Mouse (Mus musculus): ENCODE measurements at regions not wholly inside any gene's neighbourhood (a gene's known extent, or its start where the extent isn't known, plus 50 kb on each side); places are given as distances from the start of the nearest gene placed in this dataset.

DNA sequence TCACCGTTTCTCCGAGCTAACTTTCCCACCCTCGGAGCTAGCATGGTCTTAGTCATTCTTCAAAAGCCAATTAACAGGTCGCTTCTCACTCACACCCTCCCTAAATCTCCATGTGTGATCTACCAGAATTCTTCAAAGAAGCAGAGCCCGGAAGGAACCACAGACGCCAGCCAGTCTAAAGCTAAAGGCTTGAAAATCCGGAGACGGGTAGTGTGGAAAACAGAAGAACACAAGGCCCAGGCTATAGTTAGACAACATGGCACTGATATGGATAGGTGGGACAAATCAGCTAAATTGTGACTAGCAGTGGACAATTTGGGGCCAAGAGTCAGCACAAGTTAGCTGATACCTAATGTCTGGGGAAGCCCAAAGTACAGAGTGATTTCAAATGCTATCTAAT, 387.0 kb upstream of the Trpc7 start:
- DNase-seq (ENCODE audit: low spot score) = no peak

GRCm38 (mm10) chr13:57281941-57282710, 386.3 kb upstream of the Trpc7 start:
- no peak for DNase-seq (ENCODE audit: low spot score)

GRCm38 (mm10) chr13:57281504-57281903, 385.7 kb upstream of the Trpc7 start:
- peak; percentile 19 for DNase-seq (ENCODE audit: low spot score)

DNA sequence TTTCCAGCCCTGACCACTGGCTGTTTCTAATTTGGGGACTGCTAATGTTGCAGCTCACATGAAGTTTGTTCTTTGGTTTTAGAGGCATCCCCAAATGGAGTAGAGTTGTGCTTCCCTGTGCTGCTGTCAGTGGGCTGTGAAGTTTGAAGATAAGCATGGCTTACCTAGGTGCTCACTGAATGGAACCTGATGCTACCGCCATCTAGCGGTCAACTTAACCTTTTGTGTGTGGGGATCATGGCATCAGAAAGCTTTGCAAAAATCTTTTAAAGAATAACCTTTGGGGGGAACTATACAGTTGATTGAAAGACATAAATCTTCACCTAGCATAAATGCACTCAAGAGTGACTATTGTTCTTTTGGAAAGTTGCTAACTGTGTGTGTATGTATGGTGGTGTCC, 382.8 kb upstream of the Trpc7 start:
- no peak for DNase-seq (ENCODE audit: low spot score)

- no peak for DNase-seq (ENCODE audit: low spot score)
These were observed 381.3 kb upstream of the Trpc7 start for GRCm38 (mm10) chr13:57277076-57277475.

DNA sequence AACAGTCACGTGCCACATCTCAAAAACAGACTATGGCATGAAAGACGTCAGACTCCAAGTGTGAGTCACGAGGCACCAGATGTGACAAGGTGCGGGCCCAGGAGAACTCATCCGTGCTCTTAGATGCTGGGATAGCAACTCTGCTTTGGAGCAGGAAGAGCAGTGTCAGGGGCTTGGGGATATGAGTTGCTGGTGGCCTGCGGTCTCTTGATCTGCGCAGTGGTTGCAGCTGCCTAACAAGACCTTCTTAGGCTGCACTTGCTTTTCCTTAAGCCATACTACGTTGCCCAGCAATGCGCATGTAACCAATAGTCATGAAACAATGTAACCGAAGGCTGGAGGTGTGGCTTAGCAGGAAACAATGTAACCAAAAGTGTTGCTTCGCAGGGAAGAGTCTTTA, 380.1 kb upstream of the Trpc7 start:
- DNase-seq (ENCODE audit: low spot score) = no peak

DNA sequence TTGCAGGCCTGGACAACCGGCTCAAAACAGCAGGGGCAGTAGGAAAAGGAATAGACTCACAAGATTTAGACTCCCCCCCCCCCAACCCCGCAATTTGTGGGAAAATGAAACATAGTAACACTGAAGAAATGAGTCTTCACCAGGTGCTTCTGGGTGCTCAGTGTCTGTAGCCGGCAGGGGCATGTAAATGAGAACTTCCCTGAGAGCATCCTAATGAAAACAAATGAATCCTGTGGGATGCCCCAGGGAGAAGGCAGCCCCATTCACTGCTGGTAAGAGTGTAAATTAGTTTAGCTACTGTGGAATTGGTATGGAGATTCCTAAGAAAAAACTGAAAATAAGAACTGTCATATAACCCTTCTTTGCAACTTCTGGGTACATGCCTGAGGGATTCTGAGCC, 377.8 kb upstream of the Trpc7 start:
- no peak for DNase-seq (ENCODE audit: low spot score)

GRCm38 (mm10) chr13:57269614-57270013, 373.8 kb upstream of the Trpc7 start:
- DNase-seq (ENCODE audit: low spot score) = no peak

GRCm38 (mm10) chr13:57259920-57260319, 364.1 kb upstream of the Trpc7 start:
- peak; percentile 61 for DNase-seq (ENCODE audit: low spot score)

- DNase-seq (ENCODE audit: low spot score) = no peak
These were observed 363.7 kb upstream of the Trpc7 start for GRCm38 (mm10) chr13:57259474-57259873.

DNA sequence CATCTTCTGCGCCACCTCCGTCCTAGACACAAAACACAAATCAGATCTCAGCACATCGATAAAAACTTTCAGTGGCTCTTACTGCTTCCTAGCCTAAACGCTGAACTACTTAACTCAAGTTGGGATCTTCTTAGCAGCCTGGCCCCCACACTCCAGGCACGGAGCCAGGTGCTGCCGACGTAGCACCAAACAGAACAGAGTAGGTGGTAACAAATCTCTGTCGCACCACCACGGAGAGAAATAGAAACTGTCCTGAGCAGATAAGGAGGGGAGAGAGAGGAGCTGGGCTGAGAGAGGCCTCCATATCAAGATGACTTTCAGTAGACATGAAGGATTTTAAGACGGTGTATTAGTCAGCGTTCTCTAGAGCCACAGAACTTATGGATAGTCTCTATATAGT, 360.1 kb upstream of the Trpc7 start:
- DNase-seq (ENCODE audit: low spot score) = no peak

GRCm38 (mm10) chr13:57249851-57250250, 354.1 kb upstream of the Trpc7 start:
- DNase-seq (ENCODE audit: low spot score) = no peak

GRCm38 (mm10) chr13:57249401-57249800, 353.6 kb upstream of the Trpc7 start:
- DNase-seq (ENCODE audit: low spot score) = no peak

GRCm38 (mm10) chr13:57246238-57246963, 350.6 kb upstream of the Trpc7 start:
- DNase-seq (ENCODE audit: low spot score) = no peak

GRCm38 (mm10) chr13:57236917-57237316, 341.1 kb upstream of the Trpc7 start:
- DNase-seq (ENCODE audit: low spot score) = no peak

DNA sequence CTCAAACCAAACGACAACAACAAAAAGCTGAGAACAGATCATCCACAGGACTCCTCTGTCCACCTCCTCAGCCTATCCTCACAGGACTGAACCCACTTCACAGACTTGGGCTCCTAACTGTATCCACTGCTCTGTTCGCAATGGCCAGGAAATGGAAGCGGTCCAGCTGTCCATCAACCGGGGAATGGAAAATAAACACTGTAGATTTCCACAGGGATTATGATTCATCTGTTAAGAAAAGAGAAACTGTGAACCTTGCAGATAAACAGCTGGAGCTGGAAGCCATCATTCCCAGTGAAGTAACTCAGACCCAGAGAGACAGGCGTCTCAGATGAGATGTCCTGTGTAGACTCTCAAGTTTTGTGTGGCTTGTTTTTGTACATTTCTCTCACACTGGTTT, 340.4 kb upstream of the Trpc7 start:
- DNase-seq (ENCODE audit: low spot score) = no peak

- DNase-seq (ENCODE audit: low spot score) = no peak
These were observed 337.1 kb upstream of the Trpc7 start for GRCm38 (mm10) chr13:57232906-57233305.

DNA sequence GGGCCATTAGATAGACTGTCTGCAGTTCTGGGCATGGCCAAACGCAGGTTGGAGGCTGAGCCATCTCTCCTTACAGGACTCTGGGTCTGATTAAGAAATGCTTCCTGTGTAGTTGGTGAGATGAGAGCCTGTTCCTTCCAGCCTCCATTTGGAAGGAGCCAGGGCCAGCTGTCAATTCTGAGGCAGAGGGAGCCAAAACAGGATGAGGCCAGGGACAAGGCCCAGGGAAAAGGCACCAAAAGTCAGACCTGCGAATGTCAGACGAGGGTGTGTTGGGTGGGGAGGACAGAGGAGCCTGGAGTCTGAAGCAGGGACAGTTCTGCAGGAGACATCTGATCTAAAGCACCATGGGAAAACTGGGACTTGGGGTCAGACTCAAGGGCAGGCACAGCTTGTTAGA, 335.9 kb upstream of the Trpc7 start:
- DNase-seq (ENCODE audit: low spot score) = no peak

DNA sequence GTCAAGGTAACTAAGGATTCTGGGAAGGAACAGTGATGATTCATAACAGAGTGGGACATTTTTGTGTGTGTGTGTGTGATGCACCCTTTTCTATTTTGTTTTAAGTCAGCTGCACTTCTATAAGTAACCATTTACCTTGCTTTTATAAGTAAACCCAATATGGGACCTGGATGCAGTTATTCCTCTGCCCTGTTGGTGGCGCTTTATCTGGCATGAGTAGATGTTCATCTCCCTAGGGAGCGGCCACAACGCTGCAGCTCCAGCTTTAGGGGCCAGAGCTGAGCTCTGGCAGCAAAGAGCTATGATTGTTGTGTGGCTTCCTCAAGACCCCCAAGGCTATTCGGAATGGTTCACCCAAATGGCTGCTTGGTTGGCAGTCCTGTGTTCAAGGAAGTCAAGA, 334.5 kb upstream of the Trpc7 start:
- DNase-seq (ENCODE audit: low spot score) = no peak

DNA sequence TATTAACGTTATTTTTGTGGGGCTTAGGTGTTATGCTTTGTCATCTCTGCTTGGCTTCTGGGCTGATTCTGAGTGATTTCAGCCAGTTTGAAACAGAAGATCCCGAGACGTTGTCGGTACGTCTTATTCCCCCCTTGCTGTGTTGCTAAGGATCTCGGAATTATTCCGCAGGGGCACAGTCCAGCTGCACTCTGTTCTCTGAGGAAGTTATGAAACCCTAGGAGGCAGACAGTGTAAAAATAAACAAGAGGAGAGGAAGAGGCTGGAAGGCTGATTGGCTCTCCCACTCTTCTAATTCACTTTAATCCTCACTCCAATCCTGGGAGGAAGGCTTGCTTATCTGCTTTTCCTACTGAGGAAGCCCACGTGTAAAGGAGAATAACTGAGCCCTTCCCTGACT, 325.3 kb upstream of the Trpc7 start:
- no peak for DNase-seq (ENCODE audit: low spot score)

GRCm38 (mm10) chr13:57216161-57216560, 320.4 kb upstream of the Trpc7 start:
- no peak for DNase-seq (ENCODE audit: low spot score)

GRCm38 (mm10) chr13:57212251-57212650, 316.5 kb upstream of the Trpc7 start:
- DNase-seq (ENCODE audit: low spot score) = no peak

DNA sequence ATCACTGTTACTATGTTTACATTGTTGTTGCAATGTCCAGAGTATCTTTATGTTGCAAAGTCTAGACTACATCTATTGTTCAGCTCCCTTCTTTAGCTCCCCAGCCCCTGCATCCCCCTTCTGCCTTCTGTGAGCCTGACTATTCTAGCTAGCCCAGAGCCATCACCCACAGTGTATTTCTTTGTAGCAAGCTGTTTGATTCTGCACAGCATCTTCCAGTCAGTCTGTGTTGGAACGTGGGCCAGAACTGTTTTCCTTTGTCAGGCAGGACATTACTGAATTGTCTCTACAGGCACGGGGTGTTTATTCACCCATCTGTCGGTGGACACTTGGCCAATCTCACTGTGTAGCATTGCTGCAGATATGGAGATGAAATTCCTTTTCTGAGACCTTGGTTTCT, 295.4 kb upstream of the Trpc7 start:
- no peak for DNase-seq (ENCODE audit: low spot score)

GRCm38 (mm10) chr13:57189246-57189645, 293.5 kb upstream of the Trpc7 start:
- DNase-seq (ENCODE audit: low spot score) = no peak
